Mouse (Mus musculus) G1E-ER4 (cell line): Measurements from ENCODE around the gene Tmbim6. TPM values are rescaled to one million over a fixed set of nuclear protein-coding genes. Genes with fewer than 3 reads are reported as not detected.

Experiments used
- GATA1 ChIP-seq: IDR thresholded peaks from one replicate; pipeline ENCODE4 v1.8.0; 2012; ENCODE audit warnings: low read length, inconsistent platforms
- polyA plus RNA-seq: library from polyadenylated mRNA; stranded (reverse); fragments of >175 nt; gene quantifications from 2 replicates; pipeline ENCODE4 v1.2.3, GENCODE M21; 2012

Tmbim6 gene
- polyA plus RNA-seq, 1 experiment, result 111 TPM

DNA sequence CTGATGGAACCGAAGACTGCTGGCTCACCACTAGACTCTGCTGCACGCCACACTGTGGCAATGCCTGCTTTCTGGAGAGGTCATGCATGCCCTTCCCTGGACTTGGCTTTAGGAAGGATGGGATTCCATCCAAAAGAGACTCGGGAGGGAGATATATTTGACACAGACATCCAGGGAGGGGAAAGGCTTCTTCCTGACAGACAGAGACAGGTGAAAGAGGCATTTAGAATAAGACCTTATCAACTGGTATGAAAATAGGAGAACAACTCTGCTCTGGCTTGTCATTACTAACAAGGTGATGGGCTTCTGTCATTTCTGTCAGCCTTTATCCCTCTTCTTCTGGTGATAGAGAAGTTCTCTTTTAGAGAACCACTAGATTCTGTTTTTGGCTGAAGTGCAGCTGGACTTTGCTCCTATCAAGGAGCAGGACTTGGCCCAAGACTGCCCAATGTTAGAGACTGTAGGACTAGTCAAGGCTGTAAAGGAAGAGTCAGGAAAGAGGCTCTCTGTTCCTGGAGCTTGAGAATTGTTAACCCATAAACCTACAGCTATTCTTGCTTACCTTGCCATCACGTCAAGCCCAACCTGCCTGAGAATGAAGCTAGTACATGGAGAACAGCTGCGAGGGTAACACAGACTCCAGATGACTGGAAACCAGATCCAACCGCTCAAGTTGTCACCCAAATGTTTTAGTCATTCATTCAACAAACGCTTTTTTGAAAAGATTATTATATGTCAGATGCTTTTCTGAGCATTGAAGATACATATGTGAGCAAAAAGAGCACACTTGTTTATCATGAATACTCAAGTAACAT is 20.9 kb upstream of the Tmbim6 start:
- TF ChIP-seq GATA1, result no peak

DNA sequence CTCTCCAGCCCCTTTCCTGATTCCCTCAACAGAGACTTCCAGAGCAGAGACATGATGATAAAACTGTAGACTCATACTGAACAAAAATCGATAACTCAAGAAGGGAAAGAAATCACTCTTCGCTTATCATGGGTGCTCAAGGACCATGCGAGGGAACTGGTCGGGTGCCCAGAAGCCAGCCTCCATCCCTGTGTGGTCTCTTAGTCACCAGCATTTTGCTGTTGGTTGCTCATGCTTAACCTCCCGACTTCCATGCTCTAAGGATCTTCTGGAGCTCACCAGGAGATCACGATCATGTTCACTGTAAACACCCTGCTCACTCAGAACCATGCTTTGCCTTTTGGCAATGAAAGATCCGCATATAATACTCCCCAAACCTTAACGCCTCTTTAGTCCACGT is 19.9 kb upstream of the Tmbim6 start:
- TF ChIP-seq GATA1, result no peak

DNA sequence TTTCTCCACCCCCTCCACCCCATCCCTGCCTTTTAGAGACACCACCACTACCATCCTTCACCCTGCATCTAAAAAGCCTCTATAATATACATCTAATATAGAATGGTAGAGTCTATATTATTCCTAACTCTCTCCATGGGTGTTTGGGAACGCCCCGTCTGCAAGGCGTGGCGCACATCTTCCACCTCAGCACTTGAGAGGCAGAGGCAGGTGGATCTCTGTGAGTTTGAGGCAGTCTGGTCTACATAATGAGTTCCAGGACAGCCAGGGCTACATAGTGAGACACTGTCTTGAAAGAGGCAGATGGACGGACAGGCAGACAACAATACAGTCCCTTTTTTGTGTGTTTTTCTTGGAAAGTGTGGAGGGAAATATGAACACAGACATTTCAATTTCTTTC is 17.6 kb upstream of the Tmbim6 start:
- no peak for TF ChIP-seq GATA1

DNA sequence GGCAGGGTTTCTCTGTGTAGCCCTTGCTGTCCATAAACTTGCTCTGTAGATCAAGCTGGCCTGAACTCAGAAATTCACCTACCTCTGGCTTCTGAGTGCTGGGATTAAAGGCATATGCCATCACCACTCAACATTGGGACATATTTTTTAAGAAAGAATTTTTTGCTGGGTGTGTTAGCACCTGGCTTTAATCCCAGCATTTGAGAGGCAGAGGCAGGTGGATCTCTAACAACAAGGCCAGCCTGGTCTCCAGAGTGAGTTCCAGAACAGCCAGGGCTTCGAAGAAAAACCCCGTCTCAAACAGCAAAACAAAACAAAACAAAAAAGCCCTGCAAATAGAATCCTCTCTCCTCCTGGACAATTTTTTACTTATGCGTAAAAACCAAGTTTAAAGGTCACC is 17.1 kb upstream of the Tmbim6 start:
- TF ChIP-seq GATA1, result no peak

- no peak for TF ChIP-seq GATA1
Observed at GRCm38 (mm10) chr15:99376240-99376639, 16.4 kb upstream of the Tmbim6 start.

GRCm38 (mm10) chr15:99382893-99383292 is 9.8 kb upstream of the Tmbim6 start:
- no peak for TF ChIP-seq GATA1

GRCm38 (mm10) chr15:99384071-99384470 is 8.6 kb upstream of the Tmbim6 start:
- no peak for TF ChIP-seq GATA1

DNA sequence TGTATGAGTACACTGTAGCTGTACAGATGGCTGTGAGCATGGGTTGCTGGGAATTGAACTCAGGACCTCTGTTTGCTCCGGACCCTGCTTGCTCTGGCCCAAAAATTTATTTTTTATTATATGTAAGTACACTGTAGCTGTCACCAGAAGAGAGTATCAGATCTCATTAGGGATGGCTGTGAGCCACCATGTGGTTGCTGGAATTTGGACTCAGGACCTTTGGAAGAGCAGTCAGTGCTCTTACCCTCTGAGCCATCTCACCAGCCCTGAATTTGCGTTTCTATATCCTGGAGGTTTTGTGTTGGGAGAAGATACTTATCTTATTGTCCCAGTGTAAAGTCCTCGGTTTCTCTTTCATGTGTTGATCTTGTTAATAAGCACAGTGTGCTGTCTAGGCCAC is 5.9 kb upstream of the Tmbim6 start:
- no peak for TF ChIP-seq GATA1

- TF ChIP-seq GATA1, result no peak
Observed at GRCm38 (mm10) chr15:99387976-99388375, 4.7 kb upstream of the Tmbim6 start.

DNA sequence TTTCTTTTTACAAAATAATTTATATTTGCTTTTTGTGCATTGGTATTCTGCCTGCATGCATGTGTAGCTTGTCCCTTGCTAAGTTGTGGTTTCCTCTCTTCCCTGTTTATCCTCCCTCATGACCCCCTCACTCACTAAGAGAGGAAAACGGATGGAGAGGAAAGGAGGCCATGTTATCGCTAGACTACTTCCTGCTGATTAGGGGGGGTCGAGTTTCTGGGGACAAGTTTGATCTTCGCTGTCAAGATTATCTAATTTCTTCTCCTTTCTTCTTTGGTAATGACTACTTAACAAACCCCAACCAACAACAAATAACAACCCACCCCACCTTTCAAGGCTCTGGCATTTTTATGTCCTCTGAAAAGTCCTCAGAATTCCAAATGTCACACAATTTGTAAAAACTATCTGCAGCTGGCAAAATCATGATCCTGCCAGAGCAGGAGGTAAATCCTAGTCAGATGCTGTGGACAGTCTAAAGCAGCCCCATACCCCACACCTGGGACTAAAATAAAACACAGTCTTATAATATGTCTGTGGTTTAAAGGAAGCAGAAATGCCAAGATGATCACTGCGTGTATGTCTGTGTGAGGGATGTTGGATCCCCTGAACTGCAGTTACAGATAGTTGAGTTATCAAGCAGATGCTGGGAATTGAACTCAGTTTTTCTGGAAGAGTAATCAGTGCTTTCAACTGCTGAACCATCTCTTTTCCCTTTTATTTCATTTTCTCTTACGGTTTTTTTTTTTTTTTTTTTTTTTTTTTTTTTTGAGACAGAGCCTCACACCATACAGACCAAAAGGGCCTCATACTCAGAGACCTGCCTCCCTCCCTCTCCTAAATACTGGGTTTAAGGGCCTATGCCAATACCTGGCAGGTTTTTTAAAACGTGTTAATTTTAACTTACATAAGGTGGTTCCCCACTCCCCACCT is 1.9 kb upstream of the Tmbim6 start:
- TF ChIP-seq GATA1, result peak; percentile 12

GRCm38 (mm10) chr15:99391975-99392374 is 707 bp upstream of the Tmbim6 start:
- TF ChIP-seq GATA1, result no peak

GRCm38 (mm10) chr15:99393386-99394252 is 937 bp downstream of the Tmbim6 start:
- TF ChIP-seq GATA1, result no peak

GRCm38 (mm10) chr15:99396462-99396861 is 3.8 kb downstream of the Tmbim6 start:
- TF ChIP-seq GATA1, result no peak

GRCm38 (mm10) chr15:99396875-99397274 is 4.2 kb downstream of the Tmbim6 start:
- TF ChIP-seq GATA1, result no peak

- no peak for TF ChIP-seq GATA1
Observed at GRCm38 (mm10) chr15:99397622-99398021, 4.9 kb downstream of the Tmbim6 start.
